Mouse (Mus musculus): Measurements from ENCODE around the gene Rsph3b.

The Rsph3b gene

GRCm38 (mm10) chr17:6866576-6866975 lies 81.9 kb downstream of the Rsph3b start:
- in situ Hi-C loops (cut with MboI, MseI): no loop called here

- in situ Hi-C loops (cut with MboI, MseI): no loop called here
Measured at GRCm38 (mm10) chr17:6865580-6865979, 82.9 kb downstream of the Rsph3b start.

- in situ Hi-C loops (cut with MboI, MseI): no loop called here
Measured at GRCm38 (mm10) chr17:6864869-6865268, 83.6 kb downstream of the Rsph3b start.

GRCm38 (mm10) chr17:6863521-6863920 lies 85.0 kb downstream of the Rsph3b start:
- in situ Hi-C loops (cut with MboI, MseI): no loop called here

GRCm38 (mm10) chr17:6862040-6862780 lies 86.3 kb downstream of the Rsph3b start:
- in situ Hi-C loops (cut with MboI, MseI): no loop called here

GRCm38 (mm10) chr17:6861181-6862039 lies 87.1 kb downstream of the Rsph3b start:
- in situ Hi-C loops (cut with MboI, MseI): no loop called here

- in situ Hi-C loops (cut with MboI, MseI): no loop called here
Measured at GRCm38 (mm10) chr17:6860491-6860897, 88.0 kb downstream of the Rsph3b start.

- in situ Hi-C loops (cut with MboI, MseI): no loop called here
Measured at GRCm38 (mm10) chr17:6860067-6860466, 88.4 kb downstream of the Rsph3b start.
